Mouse (Mus musculus) NIH3T3 (cell line): ENCODE measurements at regions not wholly inside any gene's neighbourhood (a gene's known extent, or its start where the extent isn't known, plus 50 kb on each side); places are given as distances from the start of the nearest gene placed in this dataset.
A peak's percentile ranks its signal among the peaks of the same experiment; 100 is the strongest.

Experiments used
- DNase-seq: peaks from one replicate; pipeline ENCODE4 v3.0.0-alpha.2; 2012; ENCODE audit warnings: low read depth

DNA sequence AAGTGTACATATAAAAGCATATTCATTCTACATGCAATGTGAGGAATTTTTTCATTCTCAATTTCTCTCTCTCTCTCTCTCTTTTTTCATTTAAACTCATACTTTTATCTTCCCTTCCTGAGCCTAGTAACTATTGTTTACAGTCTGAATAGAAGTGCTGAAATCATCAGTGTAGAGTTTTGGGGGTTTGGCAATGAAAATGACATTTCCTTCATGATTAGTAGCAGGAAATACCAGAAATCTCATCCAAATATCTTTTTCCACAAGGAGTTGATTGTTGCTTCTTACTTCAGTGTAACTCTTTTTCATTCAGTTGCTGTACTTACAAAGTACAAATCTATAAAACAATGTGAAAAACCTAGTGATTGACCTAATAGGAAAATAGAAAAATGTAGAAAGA, 572.7 kb upstream of the Marcks start:
- no peak for DNase-seq

DNA sequence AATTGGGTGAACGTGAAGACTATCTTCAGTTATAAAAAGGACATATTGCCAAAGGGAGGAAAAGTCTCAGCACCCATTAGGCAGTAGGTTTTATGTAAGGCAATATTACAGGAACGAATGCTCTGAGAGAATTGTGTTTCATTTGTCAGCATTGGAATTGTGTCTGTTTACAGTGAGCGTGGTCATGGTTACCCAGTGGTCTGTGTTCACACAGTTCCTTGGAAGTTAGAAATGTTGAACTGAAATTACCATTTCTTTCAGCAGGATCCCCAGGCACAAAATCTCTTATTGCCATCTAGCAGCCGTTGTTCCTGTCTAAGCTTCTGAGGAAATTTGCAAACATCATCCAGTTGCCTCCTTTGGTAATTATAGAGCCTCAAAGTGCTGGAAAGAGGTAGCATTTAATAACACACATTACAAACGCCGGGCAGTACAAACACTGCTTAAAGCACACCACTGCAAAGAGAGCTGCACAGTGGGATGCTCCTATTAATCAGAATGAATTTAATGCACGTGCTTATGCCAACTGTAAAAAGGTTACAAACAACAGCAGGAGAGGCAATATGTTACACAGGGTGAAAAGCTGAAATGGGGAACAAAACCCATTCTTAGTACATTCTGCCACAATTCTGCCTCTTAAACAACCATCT, 555.4 kb upstream of the Marcks start:
- DNase-seq = no peak

DNA sequence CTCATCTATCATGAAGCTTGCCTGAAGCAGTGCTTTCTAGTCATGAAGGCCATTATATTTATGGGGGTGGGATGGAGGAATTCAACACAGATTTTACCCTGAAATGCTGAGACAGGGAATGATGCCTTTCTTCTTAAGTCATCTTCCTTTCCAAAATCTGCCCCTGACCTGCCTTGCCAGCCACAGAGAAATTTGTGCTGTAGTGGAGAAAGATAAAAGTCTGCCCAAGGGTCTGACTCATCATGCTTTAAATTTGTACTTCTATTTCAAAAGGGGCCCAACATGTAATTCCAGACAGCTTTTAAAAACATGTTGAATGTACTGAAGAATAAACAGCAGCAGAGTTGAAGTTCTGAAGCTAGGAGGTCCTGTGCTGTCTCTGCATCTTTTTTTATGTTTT, 554.1 kb upstream of the Marcks start:
- DNase-seq = peak; percentile 59

DNA sequence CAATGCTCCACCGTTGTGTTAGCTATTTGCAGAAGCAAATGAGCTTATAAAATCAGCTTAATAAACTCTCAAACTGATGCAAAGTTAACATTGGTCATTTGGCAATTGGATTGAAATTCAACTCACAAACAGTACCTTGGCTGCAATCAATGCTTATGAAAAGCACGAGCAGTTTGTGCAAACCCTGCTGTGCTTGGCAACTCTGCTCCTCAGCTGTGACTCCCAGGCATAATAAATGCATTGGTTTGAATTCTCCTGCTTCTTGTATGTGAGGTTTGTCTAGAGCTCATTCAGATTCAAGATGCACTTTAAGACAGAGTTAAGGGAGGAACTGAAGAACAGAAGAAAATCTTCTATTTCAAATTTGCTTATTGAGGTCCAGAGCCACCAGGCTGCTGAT, 553.2 kb upstream of the Marcks start:
- no peak for DNase-seq

DNA sequence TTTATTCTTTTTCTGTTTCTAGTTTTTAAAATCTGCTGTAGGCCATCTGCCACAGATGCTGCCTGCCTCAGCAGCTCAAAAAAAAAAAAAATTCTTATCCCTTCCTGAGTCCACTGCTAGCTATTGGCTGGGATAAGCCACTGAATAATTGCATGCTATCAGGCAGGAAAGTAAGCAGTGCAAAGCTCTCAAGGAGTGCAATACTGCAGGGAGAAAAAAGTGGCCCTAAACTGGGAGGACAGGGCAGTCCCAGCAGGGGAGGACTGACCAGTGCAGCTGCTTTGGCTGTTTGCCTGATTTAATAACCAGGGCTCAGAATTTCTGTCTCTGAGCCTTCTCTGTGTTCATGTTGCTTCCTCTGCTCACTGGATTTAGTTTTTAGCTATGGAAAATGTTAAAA, 544.4 kb upstream of the Marcks start:
- DNase-seq = no peak

DNA sequence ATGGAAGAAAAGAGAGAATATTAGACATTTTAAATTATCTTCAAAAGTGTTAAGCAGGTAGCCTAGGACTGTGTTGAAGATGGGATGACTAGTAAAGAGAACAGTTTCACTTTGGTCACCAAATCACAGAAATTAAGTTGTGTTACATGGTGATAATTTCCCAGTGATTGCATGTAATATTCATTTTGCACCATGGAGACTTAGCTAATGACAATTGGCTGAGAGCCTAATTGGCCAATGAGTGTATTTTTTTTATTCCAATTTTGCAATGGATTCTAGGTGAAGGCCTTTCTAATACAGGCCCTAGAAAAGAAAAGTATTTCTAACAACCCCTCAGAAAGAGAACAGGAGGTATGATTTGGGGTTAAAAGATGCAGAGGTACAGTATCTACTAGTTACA, 541.9 kb upstream of the Marcks start:
- DNase-seq = no peak

DNA sequence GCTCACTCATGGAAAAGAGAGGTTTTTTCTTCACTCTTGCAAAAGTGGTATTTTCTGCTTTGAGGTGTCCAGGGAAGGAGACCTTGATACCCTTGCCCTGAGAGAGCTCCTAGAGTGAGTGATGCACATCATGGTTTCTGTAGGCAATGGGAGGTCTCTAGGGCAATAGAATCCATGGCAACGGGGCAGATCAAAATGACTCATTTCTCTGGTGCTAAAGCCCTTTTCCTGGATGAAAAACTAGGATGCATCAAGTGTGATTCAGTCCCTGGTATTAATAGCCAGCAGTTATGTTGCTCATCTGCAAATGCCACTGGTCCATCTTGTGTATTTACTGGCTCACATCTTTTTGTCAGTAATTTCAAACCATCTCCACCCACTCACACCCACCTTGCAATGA, 539.1 kb upstream of the Marcks start:
- peak; percentile 66 for DNase-seq

DNA sequence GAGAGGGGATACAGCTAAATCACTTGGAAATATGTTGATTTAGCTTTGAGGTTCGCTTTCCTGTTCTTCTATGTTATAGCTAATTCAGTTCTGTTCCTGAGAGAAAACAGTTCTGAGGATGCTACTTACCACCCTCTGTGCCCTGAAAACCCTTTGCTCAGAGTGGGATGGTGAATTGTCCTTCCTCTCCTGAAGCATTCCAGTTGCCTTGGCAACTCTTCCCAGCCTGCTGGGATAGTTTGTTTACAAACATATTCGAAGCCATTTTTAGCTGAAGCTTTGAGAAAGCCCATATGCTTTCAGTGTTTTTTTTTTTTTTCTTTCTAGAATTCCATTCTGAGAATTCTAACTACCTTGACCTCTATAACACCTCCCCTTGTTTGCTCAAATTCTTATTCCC, 530.1 kb upstream of the Marcks start:
- DNase-seq = no peak

DNA sequence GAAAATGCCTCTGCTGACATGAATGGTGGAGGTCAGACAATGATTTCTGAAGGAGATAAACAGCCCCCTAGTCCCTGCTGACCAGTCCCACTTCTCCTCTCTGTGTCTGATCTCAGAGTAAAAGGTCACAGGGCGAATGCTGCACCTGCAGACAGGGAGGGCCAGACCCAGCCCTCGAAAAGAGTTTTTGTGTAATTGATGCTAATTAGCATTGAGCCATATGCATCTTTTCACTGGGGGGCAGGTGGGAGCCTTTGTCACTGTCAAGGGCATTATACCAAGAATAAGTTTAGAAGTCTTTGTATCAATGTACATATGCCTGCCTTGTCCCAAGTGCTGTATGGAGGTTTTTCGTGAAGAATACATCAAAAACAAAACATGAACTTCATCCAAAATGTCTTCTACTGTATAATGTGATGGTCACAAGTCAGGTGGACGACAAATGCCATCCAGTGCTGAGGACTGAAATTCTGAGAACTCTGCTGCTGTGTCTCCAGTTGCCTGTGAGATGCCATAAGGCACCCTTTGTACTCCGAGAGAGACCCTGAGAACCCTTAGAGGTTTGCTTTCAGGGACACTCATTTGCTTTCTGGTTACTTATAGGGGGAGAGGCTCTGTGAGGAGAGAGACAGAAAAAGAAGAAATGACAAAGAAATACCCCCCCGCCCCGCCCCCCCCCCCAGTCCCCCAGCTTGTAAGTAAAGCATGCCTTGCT, 528.5 kb upstream of the Marcks start:
- no peak for DNase-seq

DNA sequence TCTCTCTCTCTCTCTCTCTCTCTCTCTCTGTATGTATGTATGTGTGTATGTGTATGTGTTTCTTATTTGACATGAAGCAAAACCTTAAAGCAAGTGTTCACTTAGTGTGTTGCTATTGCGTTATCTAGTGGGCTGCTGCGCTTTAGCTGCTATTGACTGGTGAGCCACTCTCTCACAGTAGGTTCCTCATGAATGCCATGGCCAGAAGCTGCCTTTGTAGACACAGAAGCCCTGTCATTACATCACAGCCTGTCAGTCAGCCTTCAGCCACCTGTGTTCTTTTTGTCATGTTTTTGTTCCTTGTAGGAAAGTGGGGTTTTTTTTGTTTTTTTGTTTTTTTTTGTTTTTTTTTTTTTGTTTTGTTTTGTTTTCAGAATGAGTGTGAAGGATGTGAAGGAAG, 527.8 kb upstream of the Marcks start:
- no peak for DNase-seq

DNA sequence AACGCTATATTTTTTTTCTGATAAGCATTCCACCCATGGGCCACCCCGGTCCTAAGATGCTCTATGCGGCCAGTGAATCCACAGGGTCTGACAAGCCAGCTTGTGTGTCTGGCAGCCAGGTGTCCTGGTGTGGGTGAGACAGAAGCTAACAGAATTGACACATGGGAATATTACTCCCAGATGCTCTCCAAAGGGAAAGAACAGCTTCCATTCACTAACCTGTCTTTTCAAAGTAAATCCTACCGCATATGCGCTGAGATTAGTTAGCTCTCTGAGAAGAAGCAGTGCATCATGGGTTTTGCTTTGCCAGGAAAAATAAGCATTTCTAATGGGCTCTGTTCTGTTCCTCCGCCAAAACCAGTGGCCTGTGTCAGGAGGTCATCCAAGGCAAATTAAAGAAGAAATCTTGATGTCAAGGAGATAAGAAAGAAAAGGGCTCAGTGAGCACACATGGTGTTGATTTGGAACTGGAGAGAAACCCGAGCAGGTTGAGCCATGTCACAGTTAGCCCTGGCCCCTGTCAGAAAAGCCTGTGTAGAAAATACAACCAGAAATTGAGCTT, 498.4 kb upstream of the Marcks start:
- DNase-seq = peak; percentile 28

DNA sequence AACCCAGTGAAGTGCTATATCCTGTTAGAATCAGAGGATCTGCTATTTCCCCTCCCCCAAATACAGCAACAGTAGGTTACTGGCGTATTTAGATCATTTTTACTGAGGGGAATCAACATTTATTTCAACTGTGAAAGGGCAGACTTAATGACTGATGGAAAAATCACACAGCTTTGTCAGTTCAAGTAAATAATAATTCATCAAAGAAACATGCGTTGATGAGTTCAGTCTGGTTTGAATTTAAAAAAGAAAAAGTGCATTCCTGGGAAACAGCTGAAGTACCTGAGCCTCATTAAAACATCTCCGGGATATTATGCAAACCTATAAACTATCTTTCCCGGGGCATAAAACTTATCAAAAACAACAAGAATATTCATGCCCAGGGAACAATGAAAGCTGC, 497.7 kb upstream of the Marcks start:
- peak; percentile 64 for DNase-seq

DNA sequence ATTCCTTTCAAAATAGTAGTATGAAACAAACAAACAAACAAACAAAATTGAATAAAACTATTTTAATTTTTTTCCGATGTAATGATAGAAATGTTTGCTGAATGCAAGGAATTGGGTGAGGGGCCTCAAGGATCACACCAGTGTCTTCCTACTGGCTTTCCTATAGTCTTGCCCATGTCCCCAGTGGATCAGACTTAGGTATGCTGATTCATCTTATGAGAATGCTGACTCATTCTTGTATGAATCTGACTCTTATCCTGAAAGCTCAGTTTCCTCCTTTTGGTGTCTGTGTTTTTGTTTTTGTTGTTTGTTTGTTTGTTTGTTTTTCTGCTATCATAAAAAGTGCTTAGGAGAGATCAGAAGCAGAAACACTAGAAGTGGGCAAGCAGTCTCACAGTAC, 491.7 kb upstream of the Marcks start:
- no peak for DNase-seq

DNA sequence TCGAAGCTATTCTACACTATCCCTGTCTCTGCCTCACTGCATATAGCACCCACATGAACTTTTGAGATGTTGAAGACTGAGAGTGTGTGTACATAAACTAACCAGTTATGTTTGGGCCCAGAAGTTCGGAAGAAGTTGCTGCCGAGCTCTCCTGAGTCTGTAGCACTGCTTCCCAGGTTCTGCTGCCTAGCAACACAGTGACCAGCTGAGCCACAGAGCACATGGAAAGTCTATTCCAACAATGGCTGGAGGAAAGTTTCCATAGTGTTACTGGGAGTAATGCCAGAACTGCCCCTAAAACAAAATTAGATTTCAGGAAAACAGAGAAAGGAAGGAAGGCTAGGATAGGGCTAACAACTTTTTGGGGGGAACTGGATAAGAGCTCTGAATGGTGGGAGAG, 489.2 kb upstream of the Marcks start:
- no peak for DNase-seq

DNA sequence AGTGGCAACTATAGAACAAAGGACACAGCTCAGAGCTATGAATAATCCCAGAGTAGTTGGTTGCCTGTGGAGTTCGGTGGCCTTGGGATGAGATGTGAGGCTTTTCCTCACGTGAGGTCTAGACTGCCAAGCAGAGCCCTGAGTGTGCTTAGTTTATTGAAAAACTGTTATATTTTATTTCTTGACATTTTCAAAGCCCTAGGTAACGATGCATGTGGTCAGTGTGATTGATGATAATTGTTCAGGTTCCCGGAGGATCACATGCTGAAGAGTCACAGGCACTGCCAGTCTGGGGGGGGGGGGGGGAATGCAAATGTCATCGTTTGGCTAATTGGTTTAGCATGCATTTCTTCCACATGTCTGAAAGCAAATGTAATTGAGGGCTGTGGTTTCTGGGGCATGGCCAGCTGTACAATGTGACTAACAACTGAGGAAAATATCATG, 488.1 kb upstream of the Marcks start:
- peak; percentile 87 for DNase-seq

DNA sequence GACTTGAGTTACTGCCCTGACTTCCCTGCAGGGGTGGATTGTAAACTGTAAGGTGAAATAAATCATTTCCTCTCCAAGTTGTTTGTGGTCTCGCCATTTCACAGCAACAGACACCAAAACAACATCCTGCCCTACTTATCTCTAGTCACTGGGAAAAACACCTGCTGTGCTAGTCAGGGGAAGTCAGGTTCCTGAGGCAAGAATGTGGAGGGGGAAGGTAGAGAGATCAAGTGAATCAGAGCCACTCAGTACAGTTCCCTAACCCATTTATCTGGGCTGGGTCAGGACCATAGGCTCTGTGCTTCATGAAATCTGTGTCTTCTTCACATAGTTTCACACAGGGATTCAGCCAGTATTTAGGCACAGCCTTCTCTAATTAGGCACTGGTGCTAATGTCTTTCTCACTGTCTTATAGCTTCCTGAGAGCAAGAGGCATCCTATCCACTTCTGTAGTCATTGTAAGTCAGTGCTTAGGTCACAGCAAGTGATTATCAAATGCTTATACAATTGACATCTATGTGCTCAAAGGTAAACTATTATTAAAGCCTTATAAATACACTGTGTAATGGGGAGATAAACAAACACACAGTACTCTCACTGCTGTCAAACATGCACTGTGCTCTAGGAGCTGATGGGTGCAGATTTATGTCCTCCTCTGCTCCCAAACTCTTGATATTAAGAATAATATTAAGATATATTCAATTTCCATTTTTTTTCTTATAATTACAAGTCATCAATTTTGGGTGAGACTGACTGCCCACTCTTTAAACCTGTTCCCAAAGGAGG, 487.4 kb upstream of the Marcks start:
- DNase-seq = no peak

DNA sequence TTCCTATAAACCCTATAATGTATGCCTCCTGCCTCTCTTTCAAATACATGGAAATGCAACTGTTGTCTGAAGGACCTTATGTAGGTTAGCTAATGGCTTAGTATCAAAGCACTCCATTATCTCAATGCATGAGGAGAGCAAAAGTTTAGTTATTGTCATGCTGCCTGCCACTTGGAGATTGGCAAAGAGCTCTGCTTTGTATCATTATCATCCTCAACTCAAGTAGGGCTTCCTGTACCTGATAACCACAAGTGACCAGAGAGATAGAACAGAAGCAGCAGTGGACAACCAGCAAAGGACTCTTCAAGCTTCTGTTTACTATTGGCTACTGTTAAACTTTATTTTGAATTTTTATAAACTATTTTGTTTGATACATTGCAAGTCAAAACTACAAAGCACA, 484.3 kb upstream of the Marcks start:
- no peak for DNase-seq

DNA sequence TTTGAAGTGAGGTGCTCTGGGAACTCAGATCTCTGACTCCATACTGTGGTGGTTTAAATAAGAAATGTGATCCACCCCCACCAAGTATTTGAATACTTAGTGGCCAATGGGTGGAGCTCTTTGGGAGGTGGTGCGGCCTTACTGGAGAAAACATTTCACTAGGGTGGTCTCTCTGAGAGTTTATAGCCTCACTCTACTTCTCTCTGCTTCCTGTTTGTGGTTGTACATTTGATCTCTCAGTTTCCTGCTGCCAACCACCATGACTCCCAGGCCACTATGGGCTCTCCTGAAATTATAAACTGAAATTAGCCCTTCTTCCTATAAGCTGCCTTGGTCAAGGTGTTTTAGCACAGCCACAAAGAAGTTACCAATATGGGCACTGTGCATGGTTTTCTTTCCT, 479.9 kb upstream of the Marcks start:
- DNase-seq = no peak

DNA sequence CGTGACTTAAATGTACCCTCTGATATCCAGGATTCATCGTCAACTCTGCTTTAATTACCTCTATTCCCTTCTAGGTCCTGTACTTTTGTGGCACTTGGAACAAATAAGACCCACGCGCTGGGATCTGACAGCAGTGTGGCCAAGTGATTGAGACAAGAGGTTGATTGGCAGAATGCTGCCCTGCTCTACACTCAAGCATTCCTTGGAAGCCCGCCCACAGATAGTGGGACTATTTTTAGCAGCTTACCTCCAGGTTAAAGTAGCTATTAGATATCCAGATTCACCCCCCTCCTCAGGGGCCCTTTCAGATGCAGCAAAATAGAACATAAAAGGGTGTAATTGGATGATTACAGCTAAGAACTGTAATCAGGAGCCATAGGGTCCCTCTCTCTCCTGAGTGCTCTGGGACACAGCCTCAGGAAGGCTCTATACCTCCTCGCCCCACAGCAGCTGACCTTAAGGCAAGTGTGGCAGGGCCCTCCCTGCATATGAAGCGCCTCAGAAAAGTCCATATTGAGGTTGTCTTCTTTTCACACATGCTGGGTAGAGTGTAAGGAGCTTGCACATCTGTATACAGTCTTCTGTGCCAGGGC, 479.1 kb upstream of the Marcks start:
- no peak for DNase-seq

DNA sequence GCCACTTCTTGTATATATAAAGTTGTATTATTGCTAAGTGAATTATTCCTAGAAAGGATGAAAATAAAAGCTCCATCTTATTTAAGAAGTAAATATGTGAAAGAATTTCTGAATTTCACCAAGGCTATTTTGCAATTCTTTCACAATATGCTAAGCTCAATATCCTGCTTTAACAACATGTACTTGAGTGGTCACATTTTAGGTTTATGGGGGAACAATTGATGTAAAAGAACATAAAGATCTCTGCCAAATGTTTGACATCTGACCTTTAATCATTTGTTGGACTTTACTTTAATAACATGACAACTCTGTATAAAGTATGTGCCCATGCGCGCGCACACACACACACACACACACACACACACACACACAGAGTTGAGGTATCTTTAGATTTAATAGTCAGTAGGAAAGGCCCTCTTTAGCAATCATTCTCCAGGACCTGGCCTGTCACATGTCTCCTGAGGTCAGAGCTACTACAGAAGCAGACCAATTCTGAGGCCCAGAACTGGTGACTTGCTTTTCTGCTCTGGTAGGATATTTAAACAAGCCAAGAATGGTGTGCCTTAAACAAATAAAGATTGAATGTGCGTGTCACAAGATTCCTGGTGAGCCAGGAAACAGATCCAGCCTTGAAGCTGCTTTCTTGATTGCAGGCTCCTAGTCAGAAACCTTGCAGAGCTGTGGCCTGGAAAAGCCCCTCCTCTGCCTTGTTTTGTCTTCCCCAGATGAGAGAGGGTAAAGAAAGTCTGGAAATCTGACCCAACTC, 477.4 kb upstream of the Marcks start:
- DNase-seq = peak; percentile 59

DNA sequence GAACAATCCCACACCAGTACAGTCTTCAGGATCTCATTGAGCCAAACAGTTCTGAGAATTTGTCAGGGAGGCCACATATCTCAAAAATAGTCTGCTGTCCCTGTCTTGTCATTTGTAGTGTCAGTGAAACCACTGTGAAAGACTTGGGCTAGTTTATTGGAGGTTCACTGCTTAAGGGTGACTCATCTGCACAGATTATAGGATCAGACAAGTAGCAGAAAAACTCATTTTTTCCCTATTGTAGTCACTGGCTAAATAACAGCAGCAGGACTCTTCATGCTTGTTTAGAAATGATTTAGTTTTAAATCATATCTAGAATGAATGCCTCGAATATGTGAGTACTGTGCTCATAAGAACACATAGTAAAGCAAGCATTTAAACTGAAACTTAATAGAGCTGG, 475.2 kb upstream of the Marcks start:
- DNase-seq = no peak

DNA sequence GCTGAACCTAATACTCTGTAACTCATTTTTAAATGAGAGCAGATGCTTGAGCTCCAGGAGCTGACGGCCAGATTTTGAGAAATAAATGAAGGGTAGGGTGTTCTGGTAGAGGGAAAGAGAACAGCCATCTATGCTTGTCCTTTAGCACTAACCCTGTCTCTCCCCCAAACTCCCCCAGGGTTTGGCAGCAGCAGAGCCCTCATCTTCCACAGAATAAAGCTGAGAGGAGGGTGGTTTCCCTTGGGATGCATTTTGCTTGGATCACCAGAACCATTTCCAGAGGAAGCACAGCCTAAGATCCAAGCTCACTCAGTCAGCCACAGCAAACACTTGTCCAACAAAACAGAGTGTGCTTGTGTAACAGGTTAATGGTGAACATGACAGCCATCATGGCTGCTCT, 464.8 kb upstream of the Marcks start:
- DNase-seq = peak; percentile 84
